Mouse (Mus musculus) CH12.LX (cell line): ENCODE results near the gene Als2cr12.

Experiments
- CHD2 ChIP-seq: IDR thresholded peaks from 2 replicates; pipeline ENCODE4 v1.6.1; 2011; ENCODE audit warnings: low read length, improper control_type of control experiment
- CTCF ChIP-seq, 2 experiments: IDR thresholded peaks in 1 of 2; conservative IDR thresholded peaks in 1 of 2; 2 replicates each; pipeline ENCODE4 v1.5.1; 2011 to 2012; ENCODE audit warnings: low read depth in 2 of 2, low read length in 2 of 2, improper control_type of control experiment in 1 of 2, inconsistent platforms in 1 of 2, mild to moderate bottlenecking in 1 of 2, moderate library complexity in 1 of 2
- E2F4 ChIP-seq: IDR thresholded peaks from 2 replicates; pipeline ENCODE4 v1.6.1; 2011; ENCODE audit warnings: low read depth, low read length, improper control_type of control experiment; ENCODE audit not compliant: insufficient replicate concordance
- EP300 ChIP-seq: IDR thresholded peaks from 2 replicates; pipeline ENCODE4 v1.6.1; 2011; ENCODE audit warnings: low read length, improper control_type of control experiment
- JUND ChIP-seq: conservative IDR thresholded peaks from 2 replicates; pipeline ENCODE4 v1.6.1; 2011; ENCODE audit warnings: low read depth, low read length, improper control_type of control experiment
- POLR2A ChIP-seq: IDR thresholded peaks from 2 replicates; pipeline ENCODE4 v1.6.1; 2011; ENCODE audit warnings: low read depth, mild to moderate bottlenecking, improper control_type of control experiment, low read length
- ZMIZ1 ChIP-seq: IDR thresholded peaks from 2 replicates; pipeline ENCODE4 v1.6.1; 2012; ENCODE audit warnings: low read depth, mild to moderate bottlenecking, inconsistent platforms, low read length, improper control_type of control experiment

- TF ChIP-seq JUND (peak; percentile 63), EP300 (peak; percentile 76), E2F4 (no peak), ZMIZ1 (0 out of 2 replicates have a peak, but pooled peaks have one; percentile 59), POLR2A (peak; percentile 40; the same call in 1 of the 2 replicates), CTCF (conservative IDR thresholded peaks at IDR 0.05 in 1 of 2, IDR thresholded peaks at IDR 0.05 in 1 of 2; ENCODE audit: low read depth in 2 of 2, low read length in 2 of 2) (no peak), CHD2 (no peak)
These were observed 26.5 kb upstream of the Als2cr12 start for GRCm38 (mm10) chr1:58722115-58722938.
